Comparison of ENCODE assay signal across 23 mouse cellular contexts in genomic region chr17:84305074-84305473, GRCm38 (mm10).
DNase-seq lines count a peak whose midpoint lies in the region; ATAC-seq and TF ChIP-seq lines count a peak whose summit lies in the region.
"Had no signal": no experiment of that assay in that cellular context is flagged by ENCODE, and none has a peak within 500 bp of the region (broad histone marks: within the 10 kb centered on the region; RNA-seq: fewer than 3 reads in every experiment).

No protein-coding gene starts in this region.

- peak overlapping the region; percentile 34; the same call in 1 of the 2 replicates for H3K27ac ChIP-seq in liver, adult 2 months (replicated peaks; ENCODE audit: insufficient read depth, low read depth, low read length)
- H3K27ac ChIP-seq in liver, embryonic 11.5 days (ENCODE audit: low read depth, low read length): peak overlapping the region; percentile 32; the same call in 1 of the 2 replicates
- H3K27ac ChIP-seq in liver, embryonic 12.5 days: 0 out of 2 replicates have a peak overlapping the region, but pooled peaks have one; percentile 21
- no peak overlapping the region; the same call in 1 of the 2 replicates for H3K27ac ChIP-seq in liver, embryonic 15.5 days (replicated peaks)
- no peak overlapping the region for H3K27ac ChIP-seq in heart, embryonic 12.5 days (ENCODE audit: poor library complexity, severe bottlenecking)
- no peak overlapping the region for H3K27ac ChIP-seq in forebrain, embryonic 16.5 days (ENCODE audit: low read length)
- H3K27ac ChIP-seq: embryonic facial prominence, embryonic 12.5 days; embryonic facial prominence, embryonic 15.5 days; heart, embryonic 13.5 days; hindbrain, embryonic 14.5 days had no signal

- no peak for ATAC-seq in liver, embryonic 11.5 days (replicated peaks; ENCODE audit: low FRiP score)
- ATAC-seq in liver, embryonic 12.5 days: no peak
- ATAC-seq in liver, embryonic 15.5 days (ENCODE audit: insufficient read depth): peak; percentile 64; the same call in 1 of the 2 replicates
- ATAC-seq in heart, embryonic 12.5 days (ENCODE audit: insufficient number of reproducible peaks, low FRiP score): no peak
- ATAC-seq in forebrain, embryonic 16.5 days: no peak
- ATAC-seq: CD4-positive, CD25-positive, alpha-beta regulatory T cell, adult 4 months; forebrain, embryonic 14.5 days had no signal

- no peaks in the 10 kb centered on the region for H3K9me3 ChIP-seq in liver, embryonic 11.5 days (ENCODE audit: control insufficient read depth, low read length)
- no peaks in the 10 kb centered on the region for H3K9me3 ChIP-seq in liver, embryonic 12.5 days (replicated peaks)
- no peaks in the 10 kb centered on the region for H3K9me3 ChIP-seq in liver, embryonic 15.5 days (replicated peaks)
- H3K9me3 ChIP-seq in heart, embryonic 12.5 days (replicated peaks): no peaks in the 10 kb centered on the region
- no peaks in the 10 kb centered on the region for H3K9me3 ChIP-seq in forebrain, embryonic 16.5 days (ENCODE audit: control insufficient read depth, low read length)
- H3K9me3 ChIP-seq: embryonic facial prominence, embryonic 12.5 days; embryonic facial prominence, embryonic 15.5 days; heart, embryonic 13.5 days had no signal

- no peak overlapping the region for H3K4me3 ChIP-seq in liver, adult 2 months (ENCODE audit: insufficient read depth, low read depth, low read length)
- H3K4me3 ChIP-seq in liver, embryonic 11.5 days (ENCODE audit: low read depth, low read length): no peak overlapping the region
- H3K4me3 ChIP-seq in liver, embryonic 12.5 days: no peak overlapping the region
- no peak overlapping the region for H3K4me3 ChIP-seq in liver, embryonic 15.5 days (replicated peaks)
- no peak overlapping the region for H3K4me3 ChIP-seq in heart, embryonic 12.5 days
- no peak overlapping the region for H3K4me3 ChIP-seq in forebrain, embryonic 16.5 days (replicated peaks; ENCODE audit: low read length)
- H3K4me3 ChIP-seq: embryonic facial prominence, embryonic 12.5 days; embryonic facial prominence, embryonic 15.5 days; heart, embryonic 13.5 days had no signal

- H3K4me2 ChIP-seq in liver, embryonic 11.5 days: no peak overlapping the region
- no peak overlapping the region for H3K4me2 ChIP-seq in liver, embryonic 12.5 days
- no peak overlapping the region for H3K4me2 ChIP-seq in liver, embryonic 15.5 days
- no peak overlapping the region for H3K4me2 ChIP-seq in heart, embryonic 12.5 days
- no peak overlapping the region for H3K4me2 ChIP-seq in forebrain, embryonic 16.5 days (ENCODE audit: low read length)
- H3K4me2 ChIP-seq: embryonic facial prominence, embryonic 12.5 days; embryonic facial prominence, embryonic 15.5 days; heart, embryonic 13.5 days; hindbrain, embryonic 14.5 days had no signal

- no peak for TF ChIP-seq POLR2A in liver, adult 2 months (IDR thresholded peaks at IDR 0.05; ENCODE audit: extremely low read depth, insufficient read depth, low read length)

- H3K36me3 ChIP-seq in liver, adult 2 months (ENCODE audit: control insufficient read depth, insufficient read depth, low read length): peaks cover 5% of the 10 kb centered on the region; the same call in 1 of the 2 replicates
- H3K36me3 ChIP-seq in liver, embryonic 11.5 days (ENCODE audit: control insufficient read depth, insufficient read depth, low read length): peaks cover 7% of the 10 kb centered on the region
- peaks cover 37% of the 10 kb centered on the region for H3K36me3 ChIP-seq in liver, embryonic 12.5 days
- H3K36me3 ChIP-seq in liver, embryonic 15.5 days (replicated peaks): peaks cover 15% of the 10 kb centered on the region
- H3K36me3 ChIP-seq in heart, embryonic 12.5 days: peaks cover 22% of the 10 kb centered on the region
- H3K36me3 ChIP-seq in forebrain, embryonic 16.5 days (ENCODE audit: control insufficient read depth, insufficient read depth): peaks cover 7% of the 10 kb centered on the region

- H3K79me2 ChIP-seq in liver, adult 2 months (ENCODE audit: control insufficient read depth, insufficient read depth, low read length): no peaks in the 10 kb centered on the region

- peaks cover 11% of the 10 kb centered on the region for H3K4me1 ChIP-seq in liver, adult 2 months (ENCODE audit: control insufficient read depth, insufficient read depth, low read length)
- H3K4me1 ChIP-seq in liver, embryonic 11.5 days (replicated peaks; ENCODE audit: control insufficient read depth, insufficient read depth, low read length): peaks cover 4% of the 10 kb centered on the region
- H3K4me1 ChIP-seq in liver, embryonic 12.5 days: peaks cover 5% of the 10 kb centered on the region; the same call in 1 of the 2 replicates
- H3K4me1 ChIP-seq in liver, embryonic 15.5 days (replicated peaks): 0 out of 2 replicates have a peak, but pooled peaks cover 3% of the 10 kb centered on the region
- H3K4me1 ChIP-seq in heart, embryonic 12.5 days (replicated peaks): peaks cover 7% of the 10 kb centered on the region
- peaks cover 2% of the 10 kb centered on the region for H3K4me1 ChIP-seq in forebrain, embryonic 16.5 days (replicated peaks; ENCODE audit: control insufficient read depth, insufficient read depth, low read length)
- H3K4me1 ChIP-seq: embryonic facial prominence, embryonic 15.5 days had no signal

- H3K9ac ChIP-seq in liver, adult 2 months (ENCODE audit: low read depth, low read length): no peak overlapping the region
- H3K9ac ChIP-seq in liver, embryonic 11.5 days (ENCODE audit: low read depth, low read length): no peak overlapping the region
- no peak overlapping the region for H3K9ac ChIP-seq in liver, embryonic 12.5 days
- H3K9ac ChIP-seq in liver, embryonic 15.5 days: no peak overlapping the region
- no peak overlapping the region for H3K9ac ChIP-seq in heart, embryonic 12.5 days
- no peak overlapping the region for H3K9ac ChIP-seq in forebrain, embryonic 16.5 days (replicated peaks; ENCODE audit: low read depth, low read length)
- H3K9ac ChIP-seq: embryonic facial prominence, embryonic 12.5 days; embryonic facial prominence, embryonic 15.5 days; heart, embryonic 13.5 days; hindbrain, embryonic 14.5 days had no signal

- no peaks in the 10 kb centered on the region for H3K27me3 ChIP-seq in liver, adult 2 months (ENCODE audit: control insufficient read depth, insufficient read depth, low read length)
- no peaks in the 10 kb centered on the region for H3K27me3 ChIP-seq in liver, embryonic 11.5 days (replicated peaks; ENCODE audit: control insufficient read depth, insufficient read depth, low read length)
- no peaks in the 10 kb centered on the region for H3K27me3 ChIP-seq in liver, embryonic 12.5 days (replicated peaks)
- H3K27me3 ChIP-seq in liver, embryonic 15.5 days: no peaks in the 10 kb centered on the region
- no peaks in the 10 kb centered on the region for H3K27me3 ChIP-seq in heart, embryonic 12.5 days (replicated peaks)
- H3K27me3 ChIP-seq in forebrain, embryonic 16.5 days (replicated peaks; ENCODE audit: control insufficient read depth, insufficient read depth, low read length): no peaks in the 10 kb centered on the region
- H3K27me3 ChIP-seq: embryonic facial prominence, embryonic 12.5 days; embryonic facial prominence, embryonic 15.5 days; heart, embryonic 13.5 days had no signal

- TF ChIP-seq CTCF in liver, adult 2 months (IDR thresholded peaks at IDR 0.05; ENCODE audit: low read depth, low read length): no peak

- DNase-seq in liver, adult 2 months (ENCODE audit: extremely low read depth, low read depth, low spot score): peak; percentile 74
- no peak for DNase-seq in liver
- no peak for DNase-seq in liver, embryonic 11.5 days (ENCODE audit: low spot score)
- DNase-seq in kidney, postnatal 4 days: no peak
- DNase-seq: adrenal gland, adult 8-10 months; adrenal gland, postnatal 25 days; cerebellum, adult 18-20 months; cerebellum, adult 9-11 months; cerebellum, postnatal 25 days; gastrocnemius, postnatal 25 days; heart, adult 18-20 months; heart, postnatal 14 days; heart, postnatal 4 days had no signal

- WGBS in liver, adult 2 months: 32% methylated on average over 5 of the region's 5 CpGs
- 88% methylated on average over 5 of the region's 5 CpGs for WGBS in liver, embryonic 11.5 days
- WGBS in liver, embryonic 12.5 days (ENCODE audit: insufficient replicate concordance): 88% methylated on average over 5 of the region's 5 CpGs
- 68% methylated on average over 5 of the region's 5 CpGs for WGBS in liver, embryonic 15.5 days (ENCODE audit: insufficient replicate concordance)
- 88% methylated on average over 5 of the region's 5 CpGs for WGBS in heart, embryonic 12.5 days
- 90% methylated on average over 5 of the region's 5 CpGs for WGBS in forebrain, embryonic 16.5 days

Comparison
In these comparisons a context has a peak if more than half of its experiments do, and no peak if none do; other contexts are left out.
1. H3K27ac ChIP-seq: peak in liver, adult 2 months (single experiment), liver, embryonic 11.5 days (single experiment) and liver, embryonic 12.5 days (single experiment); none in liver, embryonic 15.5 days (single experiment), heart, embryonic 12.5 days (single experiment) and forebrain, embryonic 16.5 days (single experiment).